Mouse (Mus musculus): ENCODE data around the gene Foxo3. TPM values are rescaled to one million over a fixed set of nuclear protein-coding genes. Genes with fewer than 3 reads are reported as not detected.

Foxo3 gene
- polyA plus RNA-seq, 1 experiment from 2014 or later, result 17.9 TPM

DNA sequence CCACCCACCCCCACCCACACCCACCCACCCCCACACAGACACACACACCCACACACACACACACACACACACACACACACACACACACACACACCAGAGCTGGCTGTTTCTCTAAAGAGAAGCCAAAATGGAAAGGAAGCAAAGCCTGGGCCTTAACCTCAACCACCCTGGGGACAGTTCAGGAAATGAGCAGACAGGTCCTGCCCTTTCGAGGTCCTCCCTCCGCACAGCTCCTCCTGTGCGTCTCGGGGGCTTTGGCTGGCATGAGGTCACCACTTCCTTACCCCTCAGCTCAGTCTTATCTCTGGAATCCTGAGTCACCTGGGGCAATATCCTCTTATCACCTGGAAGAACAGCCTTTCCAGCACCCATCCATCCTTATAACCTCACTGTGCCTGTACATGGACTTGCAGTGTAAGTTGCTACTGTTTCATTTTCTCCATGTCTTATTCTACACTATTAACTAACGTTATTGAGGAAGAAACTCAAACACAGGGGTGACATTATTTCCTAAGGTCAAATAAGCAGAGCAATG, 56.1 kb downstream of the Foxo3 start:
- ATAC-seq, result no peak
- Histone ChIP-seq H3K27me3 (replicated peaks) (no peaks in the 10 kb centered on the region), H3K9me3 (replicated peaks) (no peaks in the 10 kb centered on the region), H3K36me3 (peaks cover 81% of the 10 kb centered on the region), H3K9ac (peak overlapping the region; percentile 17; the same call in 1 of the 2 replicates), H3K4me2 (no peak overlapping the region), H3K27ac (peak overlapping the region; percentile 27; the same call in 1 of the 2 replicates), H3K4me3 (no peak overlapping the region), H3K4me1 (peaks cover 94% of the 10 kb centered on the region)
- 23% methylated on average over 5 of the region's 5 CpGs for WGBS (ENCODE audit: insufficient replicate concordance)

DNA sequence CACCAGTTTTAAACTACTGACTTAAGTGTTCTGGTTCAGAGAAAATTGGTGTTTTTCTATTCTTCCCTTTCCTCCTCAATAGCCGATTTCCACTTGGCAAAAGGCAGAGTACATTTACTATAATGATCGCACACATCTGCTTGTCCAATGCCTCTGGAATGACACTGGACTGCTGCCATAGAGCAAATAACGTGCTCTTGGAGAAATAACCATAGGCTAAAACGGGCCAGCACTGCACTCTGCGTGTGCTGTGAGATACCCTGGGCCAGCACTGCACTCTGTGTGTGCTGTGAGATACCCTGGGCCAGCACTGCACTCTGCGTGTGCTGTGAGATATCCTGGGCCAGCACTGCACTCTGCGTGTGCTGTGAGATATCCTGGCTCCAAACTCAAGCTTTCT, 65.1 kb downstream of the Foxo3 start:
- Histone ChIP-seq H3K27ac (0 out of 2 replicates have a peak overlapping the region, but pooled peaks have one; percentile 26), H3K9me3 (replicated peaks) (no peaks in the 10 kb centered on the region), H3K9ac (no peak overlapping the region), H3K36me3 (peaks cover 83% of the 10 kb centered on the region), H3K4me3 (no peak overlapping the region), H3K4me2 (no peak overlapping the region), H3K4me1 (peaks cover 56% of the 10 kb centered on the region), H3K27me3 (replicated peaks) (no peaks in the 10 kb centered on the region)
- no peak for ATAC-seq
- WGBS (ENCODE audit: insufficient replicate concordance), result 85% methylated on average over 7 of the region's 7 CpGs

DNA sequence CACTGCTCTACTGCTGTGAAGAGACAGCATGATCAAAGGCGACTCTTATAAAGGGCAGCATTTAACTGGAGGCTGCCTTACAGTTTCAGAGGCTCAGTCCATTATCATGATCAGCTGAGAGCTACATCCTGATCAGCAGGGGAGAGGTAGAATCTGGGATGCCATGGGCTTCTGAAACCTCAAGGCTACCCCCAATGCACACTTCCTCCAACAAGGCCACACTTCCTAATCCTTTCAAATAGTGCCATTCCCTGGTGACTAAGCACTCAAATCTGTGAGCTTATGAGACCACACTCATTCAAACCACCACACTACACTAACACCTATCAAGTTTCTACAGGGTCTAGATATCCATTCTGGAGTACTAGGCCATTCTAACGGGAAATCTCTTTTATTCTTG, 65.9 kb downstream of the Foxo3 start:
- no peak overlapping the region for H3K4me2 ChIP-seq
- H3K36me3 ChIP-seq, result peaks cover 83% of the 10 kb centered on the region
- no peak overlapping the region for H3K4me3 ChIP-seq
- H3K27me3 ChIP-seq (replicated peaks), result no peaks in the 10 kb centered on the region
- no peak for ATAC-seq
- no peak overlapping the region for H3K9ac ChIP-seq
- no peaks in the 10 kb centered on the region for H3K9me3 ChIP-seq (replicated peaks)
- 84% methylated on average over 2 of the region's 2 CpGs for WGBS (ENCODE audit: insufficient replicate concordance)
- H3K4me1 ChIP-seq, result peaks cover 53% of the 10 kb centered on the region
- H3K27ac ChIP-seq, result no peak overlapping the region

DNA sequence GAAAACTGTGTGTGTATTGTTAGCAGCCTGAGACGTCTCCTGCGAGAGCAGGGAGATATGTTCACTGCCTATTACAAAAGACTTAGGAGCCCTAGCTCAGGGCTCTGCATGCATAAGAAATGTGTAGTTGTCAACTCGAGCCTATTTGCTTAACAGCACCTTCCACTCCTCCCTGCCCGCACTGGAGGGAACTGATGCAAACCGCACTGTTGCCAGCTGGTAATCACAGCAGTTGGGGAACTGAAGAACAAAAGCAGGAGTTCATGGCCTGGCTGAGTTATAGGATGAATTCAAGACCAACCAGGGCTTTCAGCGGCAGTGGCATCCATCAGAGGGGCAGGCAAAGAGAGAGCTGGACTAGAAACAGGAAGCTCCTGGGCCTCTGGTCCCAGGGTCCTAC, 66.7 kb downstream of the Foxo3 start:
- no peak for ATAC-seq
- Histone ChIP-seq H3K4me3 (no peak overlapping the region), H3K36me3 (peaks cover 83% of the 10 kb centered on the region), H3K4me2 (no peak overlapping the region), H3K9ac (no peak overlapping the region), H3K9me3 (replicated peaks) (no peaks in the 10 kb centered on the region), H3K4me1 (peaks cover 51% of the 10 kb centered on the region), H3K27me3 (replicated peaks) (no peaks in the 10 kb centered on the region), H3K27ac (no peak overlapping the region)
- WGBS (ENCODE audit: insufficient replicate concordance), result 83% methylated on average over 6 of the region's 6 CpGs

DNA sequence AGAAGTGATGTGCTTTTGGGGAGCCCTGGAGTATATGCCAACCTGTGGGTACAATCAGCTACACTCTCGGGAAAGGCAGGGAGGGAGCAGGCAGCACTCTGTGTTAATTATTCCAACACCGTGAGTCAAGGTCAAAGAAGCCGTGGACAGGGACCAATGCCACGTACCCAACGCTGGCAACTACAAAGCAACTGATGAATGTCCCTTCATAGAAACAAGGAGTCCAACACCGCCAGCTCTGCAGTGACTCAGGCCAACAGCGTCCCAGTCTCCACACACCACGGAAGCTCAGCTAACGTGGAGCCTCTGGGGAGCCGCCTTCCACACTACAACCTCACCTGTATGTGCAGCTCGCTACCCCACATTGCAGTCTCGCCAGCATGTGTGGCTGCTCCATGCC, 68.9 kb downstream of the Foxo3 start:
- Histone ChIP-seq H3K9ac (no peak overlapping the region), H3K4me3 (no peak overlapping the region), H3K27me3 (replicated peaks) (no peaks in the 10 kb centered on the region), H3K36me3 (peaks cover 70% of the 10 kb centered on the region), H3K4me2 (no peak overlapping the region), H3K27ac (no peak overlapping the region), H3K9me3 (replicated peaks) (no peaks in the 10 kb centered on the region), H3K4me1 (peaks cover 62% of the 10 kb centered on the region)
- ATAC-seq, result no peak
- WGBS (ENCODE audit: insufficient replicate concordance), result 92% methylated on average over 12 of the region's 12 CpGs

DNA sequence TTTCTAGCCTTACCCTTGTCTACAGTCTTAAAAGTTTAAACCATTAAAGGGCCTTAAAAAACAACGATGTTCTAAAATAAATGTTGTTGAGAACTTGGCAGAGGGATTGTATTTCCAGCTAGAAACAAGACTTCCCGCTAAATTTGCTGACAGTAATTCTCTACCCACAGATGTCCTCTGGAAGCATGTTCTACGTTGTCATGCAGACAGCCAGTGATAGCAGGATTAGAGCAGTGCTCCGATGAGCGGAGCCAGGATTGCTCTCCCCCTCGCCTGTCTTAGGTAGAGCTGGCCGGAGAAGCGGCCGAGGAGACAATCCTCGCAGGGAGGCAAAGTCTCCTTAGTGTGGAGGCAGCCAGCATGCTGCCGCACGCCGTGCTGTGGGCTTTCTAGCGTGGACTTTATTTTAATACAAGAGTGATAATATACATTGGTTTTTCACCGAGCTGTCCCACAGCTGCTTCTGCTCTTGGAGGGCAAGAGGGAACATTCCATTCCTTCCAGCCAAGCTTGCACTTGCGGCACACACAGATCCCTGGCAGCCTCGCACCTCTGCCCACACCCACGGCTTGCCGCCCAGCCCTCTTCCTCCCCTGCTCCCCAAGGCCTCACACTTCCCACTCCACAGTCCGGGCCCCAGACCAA, 71.7 kb downstream of the Foxo3 start:
- Histone ChIP-seq H3K4me2 (no peak overlapping the region), H3K36me3 (peaks cover 55% of the 10 kb centered on the region), H3K27ac (no peak overlapping the region), H3K4me1 (peaks cover 69% of the 10 kb centered on the region), H3K27me3 (replicated peaks) (no peaks in the 10 kb centered on the region), H3K4me3 (no peak overlapping the region), H3K9ac (no peak overlapping the region; the same call in 1 of the 2 replicates), H3K9me3 (replicated peaks) (no peaks in the 10 kb centered on the region)
- no peak for ATAC-seq
- WGBS (ENCODE audit: insufficient replicate concordance), result 82% methylated on average over 20 of the region's 20 CpGs

DNA sequence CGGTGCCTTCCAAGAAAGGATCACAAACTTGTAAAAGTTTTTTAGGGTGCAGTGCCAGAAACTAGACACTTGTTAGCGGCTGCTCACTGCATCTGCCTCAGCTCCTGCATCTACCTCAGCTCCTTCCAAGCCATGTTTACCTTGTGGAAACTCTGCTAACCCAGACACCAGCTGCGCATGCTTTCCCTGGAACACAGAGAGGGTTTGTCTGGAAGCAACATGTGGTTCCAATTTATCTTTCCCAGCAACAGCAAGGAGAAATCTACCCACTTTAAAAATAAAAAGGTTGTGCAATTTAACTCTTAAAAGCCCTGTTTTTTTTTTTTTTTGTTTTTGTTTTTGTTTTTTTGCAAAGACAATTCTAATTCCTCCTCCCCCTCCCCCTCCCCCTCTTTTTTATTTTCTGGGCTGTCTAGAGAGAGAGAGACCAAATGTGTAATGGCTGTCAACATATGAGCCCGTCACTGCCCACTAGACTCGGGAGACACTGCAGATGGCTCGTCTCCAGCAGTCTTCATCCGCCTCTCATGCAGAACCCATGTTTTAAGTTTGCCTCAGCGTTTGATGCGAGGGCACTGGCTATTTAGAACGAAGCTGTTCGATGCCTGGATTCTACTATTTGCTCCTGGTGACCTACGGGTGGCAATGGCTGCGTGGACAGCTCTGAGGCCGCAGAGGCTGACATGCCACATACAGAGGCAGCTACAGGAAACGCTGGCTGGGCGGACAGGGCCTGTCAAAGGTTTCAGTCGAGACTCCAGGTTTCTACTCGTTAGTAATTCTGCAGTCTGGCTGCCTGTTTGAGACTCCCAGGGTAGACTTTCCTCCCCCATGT, 73.0 kb downstream of the Foxo3 start:
- Histone ChIP-seq H3K4me1 (peaks cover 80% of the 10 kb centered on the region), H3K9me3 (replicated peaks) (no peaks in the 10 kb centered on the region), H3K27ac (peak overlapping the region; percentile 28; the same call in 1 of the 2 replicates), H3K27me3 (replicated peaks) (no peaks in the 10 kb centered on the region), H3K4me2 (no peak overlapping the region), H3K9ac (no peak overlapping the region), H3K4me3 (no peak overlapping the region), H3K36me3 (peaks cover 44% of the 10 kb centered on the region)
- ATAC-seq, result no peak
- WGBS (ENCODE audit: insufficient replicate concordance), result 79% methylated on average over 18 of the region's 18 CpGs

DNA sequence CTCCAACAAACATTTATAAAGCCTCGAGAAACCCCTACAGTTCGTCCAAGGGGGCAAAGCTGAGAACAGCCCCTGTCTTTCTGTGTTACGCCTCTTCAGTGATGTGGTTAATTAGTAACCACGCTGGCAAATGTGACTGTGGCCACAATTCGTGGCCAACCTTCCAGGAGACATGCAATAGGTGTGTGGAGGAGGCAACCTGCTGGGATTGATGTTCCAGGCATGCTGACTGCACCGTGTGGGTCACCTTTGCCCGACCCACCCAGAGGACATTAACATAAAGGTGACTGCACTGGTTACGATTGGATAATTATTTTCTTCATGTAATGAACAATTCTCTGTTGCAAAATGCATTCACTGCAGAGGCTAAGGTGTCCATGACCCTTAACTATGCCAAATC, 74.0 kb downstream of the Foxo3 start:
- ATAC-seq, result peak; percentile 36; the same call in 1 of the 2 replicates
- H3K27me3 ChIP-seq (replicated peaks), result no peaks in the 10 kb centered on the region
- peaks cover 82% of the 10 kb centered on the region for H3K4me1 ChIP-seq
- H3K4me3 ChIP-seq, result no peak overlapping the region
- H3K36me3 ChIP-seq, result peaks cover 46% of the 10 kb centered on the region
- peak overlapping the region; percentile 37; the same call in 1 of the 2 replicates for H3K27ac ChIP-seq
- H3K4me2 ChIP-seq, result no peak overlapping the region
- no peaks in the 10 kb centered on the region for H3K9me3 ChIP-seq (replicated peaks)
- H3K9ac ChIP-seq, result no peak overlapping the region
- WGBS (ENCODE audit: insufficient replicate concordance), result 74% methylated on average over 8 of the region's 8 CpGs

DNA sequence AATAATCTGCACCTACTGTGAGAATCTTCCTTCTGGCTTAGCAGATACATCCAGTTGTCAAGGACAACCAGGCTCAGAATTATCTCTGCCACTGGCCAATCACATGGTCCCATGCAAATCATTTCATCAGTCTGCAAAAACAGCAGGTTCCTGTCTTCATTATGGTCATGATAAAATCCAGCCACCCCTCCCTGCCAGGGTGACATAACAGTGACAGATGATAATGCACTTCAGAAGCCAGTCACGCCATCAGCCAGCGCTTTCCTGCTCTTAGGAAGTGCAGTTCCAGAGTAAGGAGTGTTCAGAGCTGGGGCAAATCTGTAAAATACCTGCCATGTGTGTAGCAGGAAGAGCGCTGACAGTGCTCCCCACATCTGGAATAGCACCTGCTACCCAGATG, 77.1 kb downstream of the Foxo3 start:
- peak; percentile 66 for ATAC-seq
- peak overlapping the region; percentile 66 for H3K27ac ChIP-seq
- H3K36me3 ChIP-seq, result peaks cover 50% of the 10 kb centered on the region
- WGBS (ENCODE audit: insufficient replicate concordance), result 39% methylated on average over 3 of the region's 3 CpGs
- no peaks in the 10 kb centered on the region for H3K27me3 ChIP-seq (replicated peaks)
- H3K4me3 ChIP-seq, result no peak overlapping the region
- 0 out of 2 replicates have a peak, but pooled peaks cover 3% of the 10 kb centered on the region for H3K9me3 ChIP-seq (replicated peaks)
- H3K9ac ChIP-seq, result no peak overlapping the region
- peaks cover 87% of the 10 kb centered on the region for H3K4me1 ChIP-seq
- H3K4me2 ChIP-seq, result no peak overlapping the region

DNA sequence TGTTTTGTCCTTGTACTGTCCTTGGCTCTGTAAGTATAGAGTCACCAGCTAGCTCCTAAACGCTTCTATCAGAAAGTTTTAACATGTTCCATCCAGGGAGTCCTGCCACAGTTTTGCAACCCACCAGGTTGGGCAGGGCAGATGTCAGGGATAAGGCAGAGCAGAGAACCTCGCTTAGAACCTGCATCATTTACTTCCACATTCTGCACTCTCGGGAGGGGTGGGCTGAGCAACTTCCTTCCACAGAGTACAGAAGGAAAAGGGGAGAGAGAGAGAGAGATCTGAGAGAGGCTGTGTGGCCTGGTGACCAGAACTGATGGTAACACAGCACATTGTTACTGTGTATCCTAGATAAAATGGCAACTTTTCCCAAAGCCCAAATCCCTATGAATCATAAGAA, 77.9 kb downstream of the Foxo3 start:
- 0 out of 2 replicates have a peak, but pooled peaks cover 3% of the 10 kb centered on the region for H3K9me3 ChIP-seq (replicated peaks)
- no peak overlapping the region for H3K4me3 ChIP-seq
- H3K36me3 ChIP-seq, result peaks cover 55% of the 10 kb centered on the region
- H3K27ac ChIP-seq, result no peak overlapping the region
- H3K9ac ChIP-seq, result no peak overlapping the region
- WGBS (ENCODE audit: insufficient replicate concordance), result 45% methylated on average over 3 of the region's 3 CpGs
- no peak overlapping the region for H3K4me2 ChIP-seq
- H3K27me3 ChIP-seq (replicated peaks), result no peaks in the 10 kb centered on the region
- ATAC-seq, result no peak
- peaks cover 87% of the 10 kb centered on the region for H3K4me1 ChIP-seq

DNA sequence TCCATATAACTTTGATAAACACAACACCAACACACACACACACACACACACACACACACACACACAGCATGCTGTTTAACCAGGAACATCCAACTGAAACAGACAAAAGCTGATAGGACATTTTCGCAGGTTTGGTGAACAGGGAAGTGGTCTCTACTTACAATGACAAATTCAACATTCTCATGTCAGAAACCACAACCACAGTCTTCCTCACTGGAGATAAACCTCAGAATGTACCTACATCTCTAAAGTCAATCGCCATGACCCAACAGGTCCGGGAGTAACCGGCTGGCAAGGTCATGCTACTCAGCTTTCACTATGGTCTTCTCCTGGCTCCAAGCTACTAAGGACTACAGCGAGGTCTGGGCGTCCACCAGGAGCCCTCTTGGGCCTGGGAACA, 81.8 kb downstream of the Foxo3 start:
- no peak for ATAC-seq
- Histone ChIP-seq H3K9me3 (replicated peaks) (0 out of 2 replicates have a peak, but pooled peaks cover 3% of the 10 kb centered on the region), H3K27me3 (replicated peaks) (no peaks in the 10 kb centered on the region), H3K4me3 (no peak overlapping the region), H3K36me3 (peaks cover 90% of the 10 kb centered on the region), H3K4me1 (peaks cover 91% of the 10 kb centered on the region), H3K9ac (no peak overlapping the region), H3K4me2 (no peak overlapping the region), H3K27ac (no peak overlapping the region)
- WGBS (ENCODE audit: insufficient replicate concordance), result 49% methylated on average over 6 of the region's 6 CpGs

DNA sequence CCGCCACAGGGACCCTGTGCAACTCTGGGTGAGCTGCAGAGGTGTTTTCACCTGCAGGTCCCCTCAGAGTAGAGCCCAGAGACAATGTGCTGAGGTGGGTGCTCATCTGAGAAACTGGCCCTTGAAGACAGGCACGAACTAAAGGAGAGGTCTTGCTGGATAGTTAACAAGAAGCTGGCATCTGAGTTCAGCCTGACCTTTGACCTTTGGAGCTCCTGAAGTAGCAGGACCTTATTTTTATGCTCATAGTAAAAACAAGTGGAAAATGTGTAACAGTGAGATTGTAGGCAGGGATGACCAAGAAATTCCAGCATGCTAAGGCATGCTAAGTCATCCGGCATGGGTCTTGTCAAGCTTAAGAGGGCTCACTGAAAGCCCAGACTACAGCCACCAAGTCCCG, 82.6 kb downstream of the Foxo3 start:
- H3K9me3 ChIP-seq (replicated peaks), result 0 out of 2 replicates have a peak, but pooled peaks cover 3% of the 10 kb centered on the region
- no peak overlapping the region for H3K9ac ChIP-seq
- H3K36me3 ChIP-seq, result peaks cover 98% of the 10 kb centered on the region
- no peak overlapping the region for H3K27ac ChIP-seq
- H3K4me1 ChIP-seq, result peaks cover 91% of the 10 kb centered on the region
- no peak for ATAC-seq
- H3K4me3 ChIP-seq, result no peak overlapping the region
- H3K27me3 ChIP-seq (replicated peaks), result no peaks in the 10 kb centered on the region
- H3K4me2 ChIP-seq, result no peak overlapping the region
- WGBS (ENCODE audit: insufficient replicate concordance), result 89% methylated on average over 4 of the region's 4 CpGs
